Mouse (Mus musculus) limb, embryonic 11.5 days (tissue): ENCODE results near the gene Olfr1022. TPM values are rescaled to one million over a fixed set of nuclear protein-coding genes. Genes with fewer than 3 reads are reported as not detected.

Source experiments
- ATAC-seq: fragments of 200-750 bp; cut with Nextera tagmentation; 2 replicates; pipeline ENCODE4 v1.8.0; 2017; ENCODE audit warnings: low read depth; ENCODE audit not compliant: insufficient number of reproducible peaks, low FRiP score, low TSS enrichment
- DNase-seq: peaks from one replicate; pipeline ENCODE4 v3.0.0-alpha.2; 2015; ENCODE audit warnings: low spot score
- H3K27ac ChIP-seq: fragments of 300-500 bp; sonication (generic); replicated peaks from 2 replicates; pipeline ENCODE4 v1.5.1; 2014; ENCODE audit warnings: low read depth, mild to moderate bottlenecking, low read length
- H3K27me3 ChIP-seq: fragments of 300-500 bp; sonication (generic); 2 replicates; pipeline ENCODE4 v1.6.1; 2014; ENCODE audit warnings: mild to moderate bottlenecking, low read length, mixed read lengths; ENCODE audit not compliant: control insufficient read depth, insufficient read depth
- H3K36me3 ChIP-seq: fragments of 300-500 bp; sonication (generic); 2 replicates; pipeline ENCODE4 v1.6.1; 2014; ENCODE audit warnings: mild to moderate bottlenecking, low read length, moderate library complexity, mixed read lengths; ENCODE audit not compliant: control insufficient read depth, insufficient read depth
- H3K4me1 ChIP-seq: fragments of 300-500 bp; sonication (generic); 2 replicates; pipeline ENCODE4 v1.6.1; 2014; ENCODE audit warnings: low read length, mixed read lengths; ENCODE audit not compliant: control insufficient read depth, insufficient read depth
- H3K4me2 ChIP-seq: fragments of 300-500 bp; sonication (generic); 2 replicates; pipeline ENCODE4 v1.6.1; 2014; ENCODE audit warnings: low read depth, mild to moderate bottlenecking, moderate library complexity; ENCODE audit not compliant: severe bottlenecking
- H3K4me3 ChIP-seq: fragments of 300-500 bp; sonication (generic); 2 replicates; pipeline ENCODE4 v1.5.1; 2014; ENCODE audit warnings: low read depth, low read length
- H3K9ac ChIP-seq: fragments of 300-500 bp; sonication (generic); 2 replicates; pipeline ENCODE4 v1.6.1; 2014; ENCODE audit warnings: mild to moderate bottlenecking, low read length
- H3K9me3 ChIP-seq: fragments of 300-500 bp; sonication (generic); 2 replicates; pipeline ENCODE4 v1.6.1; 2016; ENCODE audit warnings: low read length; ENCODE audit not compliant: control insufficient read depth
- WGBS: fragments of 180-500 bp; shearing (Covaris S2); extraction: QIAGEN DNeasy Blood & Tissue Kit; methylation state at CpG from one replicate; pipeline ENCODE4 v1.1.7; 2014; 5-methylcytosine and 5-hydroxymethylcytosine counted together
- polyA plus RNA-seq: library from polyadenylated mRNA; unstranded; fragments of >200 nt; fragmentation: Nextera tagmentation; extraction: Ambion mirVana; gene quantifications from 2 replicates; pipeline ENCODE4 v1.2.1, GENCODE M21; 2014

Gene Olfr1022
- polyA plus RNA-seq = not detected in 2 replicates

- no peaks in the 10 kb centered on the region for H3K36me3 ChIP-seq
- no peak for ATAC-seq
- H3K4me1 ChIP-seq = no peaks in the 10 kb centered on the region
- H3K9me3 ChIP-seq = no peaks in the 10 kb centered on the region
- WGBS = 41% methylated on average over 2 of the region's 2 CpGs
- no peak within 1 kb of the TSS for H3K27ac ChIP-seq
- no peak within 1 kb of the TSS for H3K4me2 ChIP-seq
- H3K9ac ChIP-seq = no peak within 1 kb of the TSS
- no peaks in the 10 kb centered on the region for H3K27me3 ChIP-seq
- H3K4me3 ChIP-seq = no peak within 1 kb of the TSS
- no peak for DNase-seq
Measured at GRCm38 (mm10) chr2:85868294-85868693, at the start of gene Olfr1022. TSS of gene Olfr1022 (plus strand) at chr2:85868594.

GRCm38 (mm10) chr2:85845383-85845782 is 23.0 kb upstream of the Olfr1022 start, which contains the start of gene Olfr1019:
TSS of gene Olfr1019 (minus strand) at chr2:85845483.
- Histone ChIP-seq H3K4me2 (no peak within 1 kb of the TSS), H3K9ac (no peak within 1 kb of the TSS), H3K27ac (no peak within 1 kb of the TSS), H3K4me1 (no peaks in the 10 kb centered on the region), H3K9me3 (no peaks in the 10 kb centered on the region), H3K4me3 (no peak within 1 kb of the TSS), H3K36me3 (no peaks in the 10 kb centered on the region), H3K27me3 (no peaks in the 10 kb centered on the region)
- ATAC-seq (no peak), DNase-seq (no peak)

- Histone ChIP-seq H3K9me3 (no peaks in the 10 kb centered on the region), H3K36me3 (no peaks in the 10 kb centered on the region), H3K27ac (no peak within 1 kb of the TSS), H3K27me3 (no peaks in the 10 kb centered on the region), H3K4me1 (no peaks in the 10 kb centered on the region), H3K4me2 (no peak within 1 kb of the TSS), H3K4me3 (no peak within 1 kb of the TSS), H3K9ac (no peak within 1 kb of the TSS)
- 88% methylated on average over 1 of the region's 1 CpGs for WGBS
- no peak for ATAC-seq
- no peak for DNase-seq
Measured at GRCm38 (mm10) chr2:85846730-85847129, 21.7 kb upstream of the Olfr1022 start, which contains the start of gene Olfr1020. TSS of gene Olfr1020 (plus strand) at chr2:85847030.

- no peaks in the 10 kb centered on the region for H3K4me1 ChIP-seq
- H3K27ac ChIP-seq = no peak within 1 kb of the TSS
- no peak within 1 kb of the TSS for H3K4me3 ChIP-seq
- ATAC-seq (no peak), DNase-seq (no peak)
- no peak within 1 kb of the TSS for H3K9ac ChIP-seq
- no peaks in the 10 kb centered on the region for H3K36me3 ChIP-seq
- no peak within 1 kb of the TSS for H3K4me2 ChIP-seq
- no peaks in the 10 kb centered on the region for H3K27me3 ChIP-seq
- 73% methylated on average over 2 of the region's 2 CpGs for WGBS
- H3K9me3 ChIP-seq = no peaks in the 10 kb centered on the region
Measured at GRCm38 (mm10) chr2:85885340-85885739, 16.9 kb downstream of the Olfr1022 start, which contains the start of gene Olfr1023. TSS of gene Olfr1023 (plus strand) at chr2:85885640.

GRCm38 (mm10) chr2:85904952-85905351 is 36.6 kb downstream of the Olfr1022 start, which contains the start of gene Olfr1024:
TSS of gene Olfr1024 (minus strand) at chr2:85905052.
- Histone ChIP-seq H3K27me3 (no peaks in the 10 kb centered on the region), H3K27ac (no peak within 1 kb of the TSS), H3K9ac (no peak within 1 kb of the TSS), H3K9me3 (no peaks in the 10 kb centered on the region), H3K4me3 (no peak within 1 kb of the TSS), H3K4me2 (no peak within 1 kb of the TSS), H3K36me3 (no peaks in the 10 kb centered on the region), H3K4me1 (no peaks in the 10 kb centered on the region)
- ATAC-seq = no peak
- DNase-seq = no peak
- 87% methylated on average over 3 of the region's 3 CpGs for WGBS

- no peak overlapping the region for H3K4me3 ChIP-seq
- no peaks in the 10 kb centered on the region for H3K9me3 ChIP-seq
- no peak overlapping the region for H3K9ac ChIP-seq
- no peaks in the 10 kb centered on the region for H3K27me3 ChIP-seq
- no peak for ATAC-seq
- no peaks in the 10 kb centered on the region for H3K4me1 ChIP-seq
- no peak overlapping the region for H3K4me2 ChIP-seq
- no peak overlapping the region for H3K27ac ChIP-seq
- H3K36me3 ChIP-seq = no peaks in the 10 kb centered on the region
- DNase-seq = no peak
Measured at GRCm38 (mm10) chr2:85913197-85913596, 44.8 kb downstream of the Olfr1022 start.

GRCm38 (mm10) chr2:85914893-85915292 is 46.5 kb downstream of the Olfr1022 start, which contains the start of gene Olfr1025-ps1:
TSS of gene Olfr1025-ps1 (plus strand) at chr2:85915193.
- DNase-seq = no peak
- H3K27me3 ChIP-seq = no peaks in the 10 kb centered on the region
- no peaks in the 10 kb centered on the region for H3K36me3 ChIP-seq
- ATAC-seq = no peak
- H3K9ac ChIP-seq = no peak within 1 kb of the TSS
- H3K4me1 ChIP-seq = no peaks in the 10 kb centered on the region
- H3K4me3 ChIP-seq = no peak within 1 kb of the TSS
- 49% methylated on average over 1 of the region's 1 CpGs for WGBS
- H3K9me3 ChIP-seq = no peaks in the 10 kb centered on the region
- H3K4me2 ChIP-seq = no peak within 1 kb of the TSS
- no peak within 1 kb of the TSS for H3K27ac ChIP-seq
